8 mouse cellular contexts compared by ENCODE assay signal in the genomic region with DNA sequence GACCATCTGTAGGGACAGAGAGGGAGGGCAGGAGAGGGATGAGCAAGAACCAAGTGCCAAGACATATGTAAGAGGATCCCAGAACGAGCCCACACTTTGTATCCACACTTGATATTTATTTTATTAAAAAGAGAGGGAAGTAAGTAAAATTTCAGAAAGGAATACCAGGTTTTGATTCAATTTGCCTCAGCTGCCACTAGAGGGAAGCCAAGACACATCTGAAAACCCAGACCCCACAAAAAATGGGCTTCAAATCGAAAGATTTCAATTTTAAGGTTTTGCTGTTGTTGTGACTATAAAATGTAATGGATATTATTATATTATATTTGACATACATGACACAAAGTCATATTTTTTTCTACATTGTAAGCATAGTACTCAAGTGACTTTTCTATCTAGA.
DNase-seq lines count a peak whose midpoint lies in the region.

No protein-coding gene starts in this region.

- intact Hi-C loops in gastrocnemius, postnatal 36 days (cut with DNase I): no loop called here

- DNase-seq in cerebellum, postnatal 14 days: peak; percentile 41 to 47
- DNase-seq in cerebellum, adult 8-10 months: no peak
- peak; percentile 17 to 22 for DNase-seq in left cerebral cortex, adult 18-20 months (ENCODE audit: low spot score in 2 of 2)
- DNase-seq in left cerebral cortex, adult 11 months (ENCODE audit: low spot score): no peak
- DNase-seq in A20 (ENCODE audit: low read depth, low spot score): peak; percentile 46
- peak; percentile 53 for DNase-seq in embryo, embryonic 10 days (ENCODE audit: low spot score)
- DNase-seq in gastrocnemius, postnatal 36 days: no peak
- no peak for DNase-seq in gastrocnemius, adult 8-10 months (ENCODE audit: low spot score in 2 of 2)

Comparison
In these comparisons a context has a peak if more than half of its experiments do, and no peak if none do; other contexts are left out.
1. DNase-seq: peak in cerebellum, postnatal 14 days (2 of 2), left cerebral cortex, adult 18-20 months (2 of 2), A20 (single experiment) and embryo, embryonic 10 days (single experiment); none in cerebellum, adult 8-10 months (single experiment), left cerebral cortex, adult 11 months (single experiment), gastrocnemius, postnatal 36 days (0 of 2) and gastrocnemius, adult 8-10 months (0 of 2).